Mouse (Mus musculus) stomach, postnatal 0 days (tissue): ENCODE results near the gene Rad51b. TPM values are rescaled to one million over a fixed set of nuclear protein-coding genes. Genes with fewer than 3 reads are reported as not detected.

Experiments
- ATAC-seq: fragments of 200-750 bp; cut with Nextera tagmentation; 2 replicates; pipeline ENCODE4 v1.8.0; 2017; ENCODE audit not compliant: low FRiP score, low TSS enrichment
- DNase-seq: peaks from one replicate; pipeline ENCODE4 v3.0.0-alpha.2; 2016; ENCODE audit warnings: low spot score
- H3K27ac ChIP-seq: fragments of 300-500 bp; sonication (generic); replicated peaks from 2 replicates; pipeline ENCODE4 v1.5.1; 2014; ENCODE audit warnings: mild to moderate bottlenecking, control low read depth
- H3K27me3 ChIP-seq: fragments of 300-500 bp; sonication (generic); 2 replicates; pipeline ENCODE4 v1.6.1; 2014; ENCODE audit warnings: low read length; ENCODE audit not compliant: control insufficient read depth, insufficient read depth
- H3K36me3 ChIP-seq: fragments of 300-500 bp; sonication (generic); 2 replicates; pipeline ENCODE4 v1.6.1; 2014; ENCODE audit warnings: low read length, mixed read lengths; ENCODE audit not compliant: control insufficient read depth, insufficient read depth
- H3K4me1 ChIP-seq: fragments of 300-500 bp; sonication (generic); replicated peaks from 2 replicates; pipeline ENCODE4 v1.6.1; 2014; ENCODE audit warnings: antibody characterized with exemption; ENCODE audit not compliant: control insufficient read depth, insufficient read depth
- H3K4me2 ChIP-seq: fragments of 300-500 bp; sonication (generic); replicated peaks from 2 replicates; pipeline ENCODE4 v1.6.1; 2014; ENCODE audit warnings: low read depth, mild to moderate bottlenecking, control low read depth, moderate library complexity
- H3K4me3 ChIP-seq: fragments of 300-500 bp; sonication (generic); 2 replicates; pipeline ENCODE4 v1.5.1; 2014; ENCODE audit warnings: low read depth, low read length, control low read depth
- H3K9ac ChIP-seq: fragments of 300-500 bp; sonication (generic); 2 replicates; pipeline ENCODE4 v1.6.1; 2014; ENCODE audit warnings: mild to moderate bottlenecking, low read length, control low read depth, mixed read lengths
- H3K9me3 ChIP-seq: fragments of 300-500 bp; sonication (generic); 2 replicates; pipeline ENCODE4 v1.6.1; 2016; ENCODE audit warnings: low read length; ENCODE audit not compliant: control insufficient read depth
- CTCF ChIP-seq: IDR thresholded peaks from 2 replicates; pipeline ENCODE4 v1.5.1; 2016; ENCODE audit warnings: antibody characterized with exemption, low read depth, mild to moderate bottlenecking, moderate library complexity
- EP300 ChIP-seq: optimal IDR thresholded peaks from 2 replicates; pipeline ENCODE3; 2016; ENCODE audit warnings: antibody characterized with exemption
- WGBS: fragments of 180-500 bp; shearing (Covaris S2); extraction: QIAGEN DNeasy Blood & Tissue Kit; methylation state at CpG from one replicate; pipeline ENCODE4 v1.1.7; 2014; 5-methylcytosine and 5-hydroxymethylcytosine counted together
- polyA plus RNA-seq: library from polyadenylated mRNA; unstranded; fragments of >200 nt; fragmentation: Nextera tagmentation; extraction: Ambion mirVana; gene quantifications from 2 replicates; pipeline ENCODE4 v1.2.1, GENCODE M21; 2015

The Rad51b gene
- polyA plus RNA-seq, 1 experiment from 2014 or later = 2.0 TPM

DNA sequence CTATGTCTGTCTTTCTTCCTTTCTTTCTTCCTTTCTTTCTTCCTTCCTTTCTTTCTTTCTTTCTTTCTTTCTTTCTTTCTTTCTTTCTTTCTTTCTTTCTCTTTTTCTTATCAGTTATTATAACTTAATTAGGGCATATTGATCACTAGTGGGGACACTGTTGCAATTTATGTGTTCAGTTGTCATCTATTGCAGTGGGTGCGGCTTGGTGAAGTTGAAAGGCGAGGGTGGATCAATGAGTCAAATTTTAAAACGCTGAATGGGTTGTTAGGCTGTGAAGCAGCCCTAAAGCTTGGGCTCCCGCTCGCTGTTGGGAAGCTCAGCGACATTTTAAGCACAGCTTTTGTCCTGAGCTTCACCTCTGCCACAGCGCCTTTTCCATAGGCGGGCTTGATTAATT, 139.0 kb downstream of the Rad51b start:
- Histone ChIP-seq H3K27me3 (no peaks in the 10 kb centered on the region), H3K4me3 (no peak overlapping the region), H3K4me2 (no peak overlapping the region), H3K4me1 (no peaks in the 10 kb centered on the region; the same call in none of the 2 replicates), H3K27ac (no peak overlapping the region), H3K36me3 (no peaks in the 10 kb centered on the region), H3K9me3 (no peaks in the 10 kb centered on the region), H3K9ac (no peak overlapping the region)
- DNase-seq (no peak), ATAC-seq (no peak)
- WGBS = 73% methylated on average over 8 of the region's 8 CpGs
- no peak for TF ChIP-seq CTCF
- no peak for TF ChIP-seq EP300

DNA sequence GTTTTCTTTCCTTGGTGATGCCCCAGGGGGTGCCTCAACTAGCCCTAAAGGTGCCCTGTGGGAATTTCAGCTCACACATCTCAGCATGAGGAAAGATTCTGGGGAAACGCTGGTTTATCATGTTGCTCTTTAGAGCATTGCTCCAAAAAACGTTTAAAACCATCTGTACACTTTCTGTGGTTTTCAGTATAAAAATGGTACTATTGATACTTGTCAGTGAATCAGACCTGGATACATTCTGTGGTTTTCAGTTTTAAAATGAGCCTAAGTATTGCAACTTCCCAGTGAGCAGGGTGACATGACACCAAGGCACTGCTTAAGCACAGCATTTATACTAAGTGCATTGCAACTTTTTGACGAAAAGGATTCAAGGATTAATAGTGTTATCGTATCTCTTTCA, 139.8 kb downstream of the Rad51b start:
- TF ChIP-seq EP300 (no peak), CTCF (no peak)
- no peaks in the 10 kb centered on the region for H3K36me3 ChIP-seq
- ATAC-seq (no peak), DNase-seq (no peak)
- H3K4me2 ChIP-seq = no peak overlapping the region
- 64% methylated on average over 4 of the region's 4 CpGs for WGBS
- no peaks in the 10 kb centered on the region for H3K9me3 ChIP-seq
- H3K9ac ChIP-seq = no peak overlapping the region
- H3K27me3 ChIP-seq = no peaks in the 10 kb centered on the region
- H3K27ac ChIP-seq = 0 out of 2 replicates have a peak overlapping the region, but pooled peaks have one; percentile 31
- no peak overlapping the region for H3K4me3 ChIP-seq
- peaks cover 7% of the 10 kb centered on the region for H3K4me1 ChIP-seq

DNA sequence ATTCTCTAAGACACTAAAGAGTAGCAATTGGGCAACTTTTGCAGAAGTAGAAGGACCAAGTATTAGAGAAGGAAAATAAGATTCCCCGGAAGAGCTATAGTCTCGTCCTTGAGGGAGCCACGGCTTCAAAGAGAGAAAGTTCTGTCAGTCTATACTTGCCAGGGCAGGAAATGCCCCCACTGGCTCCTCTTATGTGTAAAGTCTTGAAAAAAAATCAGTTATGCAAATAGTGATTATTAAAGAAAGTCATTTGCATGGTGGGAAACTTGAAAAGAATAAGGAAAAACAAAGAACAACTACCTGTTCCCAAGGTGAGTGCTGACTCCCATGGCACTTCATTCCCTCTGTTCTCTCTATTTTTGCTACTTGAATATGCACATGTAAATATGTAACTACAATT, 140.5 kb downstream of the Rad51b start:
- Histone ChIP-seq H3K27me3 (no peaks in the 10 kb centered on the region), H3K4me3 (no peak overlapping the region), H3K4me2 (no peak overlapping the region), H3K4me1 (peaks cover 7% of the 10 kb centered on the region), H3K9ac (no peak overlapping the region), H3K9me3 (no peaks in the 10 kb centered on the region), H3K36me3 (no peaks in the 10 kb centered on the region), H3K27ac (no peak overlapping the region)
- DNase-seq = no peak
- 54% methylated on average over 3 of the region's 3 CpGs for WGBS
- TF ChIP-seq CTCF = no peak
- TF ChIP-seq EP300 = no peak
- ATAC-seq = no peak

DNA sequence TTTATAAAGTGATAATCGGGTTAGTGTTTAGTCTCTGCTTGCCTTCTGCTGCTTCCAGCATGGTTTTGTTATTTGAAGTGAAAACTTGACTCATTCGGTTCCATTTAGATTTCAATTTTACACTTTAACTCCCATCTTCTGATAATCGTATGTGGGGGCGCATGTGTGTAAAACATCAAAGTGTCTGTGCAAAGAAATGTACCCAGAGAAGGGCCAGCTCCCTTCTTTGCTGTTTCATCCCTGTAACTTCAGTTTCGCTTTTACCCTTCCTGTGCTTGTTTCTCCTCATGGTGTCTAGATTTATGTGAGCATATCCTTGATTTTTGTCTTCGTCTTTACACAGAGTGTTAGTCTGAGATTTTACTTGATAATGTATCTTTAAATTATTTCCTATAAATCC, 142.9 kb downstream of the Rad51b start:
- no peaks in the 10 kb centered on the region for H3K9me3 ChIP-seq
- no peak overlapping the region for H3K4me2 ChIP-seq
- TF ChIP-seq CTCF (no peak), EP300 (no peak)
- no peaks in the 10 kb centered on the region for H3K36me3 ChIP-seq
- H3K9ac ChIP-seq = no peak overlapping the region
- ATAC-seq (no peak), DNase-seq (no peak)
- H3K27ac ChIP-seq = 0 out of 2 replicates have a peak overlapping the region, but pooled peaks have one; percentile 20
- H3K27me3 ChIP-seq = no peaks in the 10 kb centered on the region
- peaks cover 7% of the 10 kb centered on the region for H3K4me1 ChIP-seq
- no peak overlapping the region for H3K4me3 ChIP-seq
- 79% methylated on average over 6 of the region's 6 CpGs for WGBS

DNA sequence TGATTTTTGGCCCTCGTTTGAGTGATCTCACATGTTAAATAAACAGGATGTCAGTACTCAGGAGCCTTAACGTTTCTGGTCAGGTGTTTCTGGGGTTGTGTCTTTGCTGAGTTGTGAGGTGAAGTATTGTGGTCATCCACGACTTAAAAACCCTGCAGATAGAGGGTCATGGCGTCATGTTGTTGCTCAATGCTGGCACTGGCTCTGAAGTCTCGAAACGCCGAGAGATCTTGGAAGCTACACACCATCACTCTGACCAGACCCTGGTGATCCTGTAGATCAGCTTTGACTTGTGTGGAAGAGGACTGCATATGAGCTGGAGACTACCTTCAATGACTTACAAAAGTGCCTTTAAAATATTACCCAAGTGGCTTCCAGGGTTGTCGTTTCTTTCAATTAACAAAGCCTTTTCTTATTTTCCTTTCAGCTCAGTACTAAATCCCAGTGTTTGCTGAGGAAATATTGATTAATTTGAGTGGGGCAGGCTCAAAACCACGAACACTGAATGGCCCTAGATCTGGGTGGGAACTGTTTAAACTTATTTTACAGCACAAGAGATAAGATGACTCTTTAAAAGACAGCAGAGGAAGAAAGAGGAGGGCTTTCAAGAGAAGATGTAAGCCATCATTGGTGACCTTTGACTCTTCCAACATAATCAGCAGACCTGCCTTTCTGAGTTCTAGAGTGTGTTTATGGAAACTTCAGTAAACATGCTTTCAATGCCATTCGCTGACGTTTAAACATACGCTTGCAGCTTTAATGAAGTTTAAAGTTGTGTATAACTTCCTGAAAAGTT, 144.3 kb downstream of the Rad51b start:
- Histone ChIP-seq H3K4me1 (peaks cover 7% of the 10 kb centered on the region), H3K4me2 (0 out of 2 replicates have a peak overlapping the region, but pooled peaks have one; percentile 3), H3K9ac (no peak overlapping the region), H3K4me3 (no peak overlapping the region), H3K36me3 (no peaks in the 10 kb centered on the region), H3K27me3 (no peaks in the 10 kb centered on the region), H3K27ac (peak overlapping the region; percentile 81), H3K9me3 (no peaks in the 10 kb centered on the region)
- DNase-seq (no peak), ATAC-seq (no peak)
- TF ChIP-seq CTCF (no peak), EP300 (no peak)
- 15% methylated on average over 12 of the region's 12 CpGs for WGBS

DNA sequence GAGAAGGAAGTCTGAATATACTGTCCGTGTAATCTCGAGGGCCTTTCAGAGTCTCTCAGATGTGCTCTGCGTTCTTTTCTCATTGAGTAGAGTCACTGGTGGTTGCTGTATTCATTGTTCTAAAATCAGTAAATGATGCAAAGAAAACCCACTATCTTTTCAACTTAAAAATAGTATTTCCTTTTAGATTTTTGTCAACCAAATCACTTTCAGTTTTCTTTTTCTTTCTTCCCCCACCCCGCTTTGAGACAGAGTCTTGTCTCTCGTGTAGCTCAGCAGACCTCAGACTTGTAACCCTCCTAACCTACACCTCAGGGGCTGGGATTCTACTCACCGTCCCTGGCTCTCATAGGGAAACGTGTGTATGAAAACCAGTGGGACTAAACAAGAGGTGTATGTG, 145.0 kb downstream of the Rad51b start:
- no peaks in the 10 kb centered on the region for H3K27me3 ChIP-seq
- H3K9me3 ChIP-seq = no peaks in the 10 kb centered on the region
- TF ChIP-seq EP300 (no peak), CTCF (no peak)
- DNase-seq (no peak), ATAC-seq (no peak)
- no peak overlapping the region for H3K9ac ChIP-seq
- H3K27ac ChIP-seq = peak overlapping the region; percentile 81
- no peaks in the 10 kb centered on the region for H3K36me3 ChIP-seq
- H3K4me1 ChIP-seq = peaks cover 7% of the 10 kb centered on the region
- WGBS = 26% methylated on average over 7 of the region's 7 CpGs
- H3K4me3 ChIP-seq = no peak overlapping the region
- H3K4me2 ChIP-seq = 0 out of 2 replicates have a peak overlapping the region, but pooled peaks have one; percentile 3
